ENCODE assay signal across 8 mouse cellular contexts in the genomic region with DNA sequence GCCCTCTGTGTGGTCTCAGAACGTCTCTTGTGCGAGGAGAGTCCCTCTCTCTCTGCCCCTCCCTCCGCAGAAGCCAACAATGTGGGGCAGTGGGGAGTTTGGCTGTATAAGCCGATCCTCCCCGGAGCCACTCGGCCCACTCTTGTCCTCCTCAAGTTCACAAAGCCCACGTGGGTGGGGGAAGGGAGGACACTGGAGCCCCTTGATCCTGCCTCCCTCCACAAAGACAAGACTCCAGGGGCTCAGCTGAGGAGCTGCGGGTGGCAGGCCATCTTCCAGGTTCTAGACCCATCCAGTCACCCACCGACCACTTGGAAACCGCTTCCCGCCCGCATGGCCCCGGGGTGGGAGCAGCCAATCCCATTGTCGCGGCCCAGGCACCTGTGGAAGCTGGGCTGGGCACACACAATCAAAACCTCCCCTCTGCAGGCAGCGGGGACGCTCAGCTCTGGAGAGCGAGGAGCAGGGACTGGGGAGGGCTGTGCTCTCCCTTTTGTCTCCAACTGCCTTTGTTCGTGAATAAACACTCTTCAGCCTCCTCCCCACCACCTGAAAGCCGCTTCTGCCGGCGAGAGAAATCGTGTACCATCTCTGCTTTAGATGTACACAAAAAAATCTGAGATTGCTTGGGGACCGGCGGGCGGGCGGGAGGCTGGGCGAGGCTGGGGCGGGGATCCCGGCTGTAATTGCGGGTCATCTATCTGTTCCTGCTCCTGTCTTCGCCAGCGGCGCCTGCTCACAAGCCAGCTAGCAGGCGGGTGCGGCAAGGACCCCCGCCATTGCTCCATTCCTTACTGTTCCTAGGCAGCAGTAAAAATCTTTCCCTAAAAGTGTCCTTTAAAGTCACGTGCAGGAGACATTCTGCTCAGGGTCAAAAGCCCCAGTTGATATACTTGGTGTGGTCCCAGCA.
DNase-seq lines count a peak whose midpoint lies in the region; ATAC-seq and TF ChIP-seq lines count a peak whose summit lies in the region.

No protein-coding gene starts in this region.

- no peak overlapping the region for H3K4me3 ChIP-seq in heart, embryonic 13.5 days
- no peak overlapping the region for H3K4me3 ChIP-seq in heart, embryonic 11.5 days (ENCODE audit: low read depth, low read length)
- peak overlapping the region; percentile 23 for H3K4me3 ChIP-seq in forebrain, postnatal 0 days (ENCODE audit: low read depth, low read length)
- H3K4me3 ChIP-seq in midbrain, embryonic 16.5 days (ENCODE audit: low read depth, low read length): peak overlapping the region; percentile 8; the same call in 1 of the 2 replicates

- H3K4me1 ChIP-seq in heart, embryonic 13.5 days: no peaks in the 10 kb centered on the region
- no peaks in the 10 kb centered on the region for H3K4me1 ChIP-seq in heart, embryonic 11.5 days (ENCODE audit: control insufficient read depth, insufficient read depth, low read length)
- peaks cover 10% of the 10 kb centered on the region for H3K4me1 ChIP-seq in forebrain, postnatal 0 days (ENCODE audit: insufficient read depth)
- H3K4me1 ChIP-seq in midbrain, embryonic 16.5 days (ENCODE audit: control insufficient read depth, insufficient read depth, low read length): peaks cover 23% of the 10 kb centered on the region

- no peak overlapping the region for H3K9ac ChIP-seq in heart, embryonic 13.5 days
- H3K9ac ChIP-seq in heart, embryonic 11.5 days (ENCODE audit: low read depth, low read length): no peak overlapping the region
- H3K9ac ChIP-seq in forebrain, postnatal 0 days: peak overlapping the region; percentile 62
- peak overlapping the region; percentile 56 for H3K9ac ChIP-seq in midbrain, embryonic 16.5 days (ENCODE audit: low read depth, low read length)

- no peak for ATAC-seq in heart, embryonic 13.5 days (ENCODE audit: extremely low read depth, insufficient number of reproducible peaks, low FRiP score, low TSS enrichment)
- ATAC-seq in heart, embryonic 11.5 days (replicated peaks; ENCODE audit: insufficient number of reproducible peaks, low FRiP score, low TSS enrichment): no peak
- peak; percentile 91 for ATAC-seq in forebrain, postnatal 0 days
- ATAC-seq in midbrain, embryonic 16.5 days: peak; percentile 85

- no peak for TF ChIP-seq CTCF in forebrain, postnatal 0 days (IDR thresholded peaks at IDR 0.05; ENCODE audit: low read depth)

- peaks cover 94% of the 10 kb centered on the region for H3K27me3 ChIP-seq in heart, embryonic 13.5 days (replicated peaks)
- H3K27me3 ChIP-seq in heart, embryonic 11.5 days (ENCODE audit: control insufficient read depth, insufficient read depth, low read length): peaks cover 72% of the 10 kb centered on the region
- H3K27me3 ChIP-seq in forebrain, postnatal 0 days (ENCODE audit: insufficient read depth, low read length): no peaks in the 10 kb centered on the region
- H3K27me3 ChIP-seq in midbrain, embryonic 16.5 days (ENCODE audit: control insufficient read depth, insufficient read depth, low read depth, low read length): no peaks in the 10 kb centered on the region

- peak; percentile 40 for DNase-seq in brain, adult 2 months (ENCODE audit: low read depth, low spot score)
- peak; percentile 75 for DNase-seq in forebrain, postnatal 0 days
- DNase-seq in urinary bladder, postnatal 25 days (ENCODE audit: low spot score): no peak
- DNase-seq in layer of hippocampus, adult 18-20 months (ENCODE audit: low spot score in 2 of 2): no peak
- DNase-seq in adrenal gland, postnatal 4 days (ENCODE audit: low spot score in 2 of 2): no peak

- H3K9me3 ChIP-seq in heart, embryonic 13.5 days: no peaks in the 10 kb centered on the region
- H3K9me3 ChIP-seq in heart, embryonic 11.5 days (replicated peaks; ENCODE audit: control insufficient read depth, low read length): no peaks in the 10 kb centered on the region
- H3K9me3 ChIP-seq in forebrain, postnatal 0 days (ENCODE audit: low read length): no peaks in the 10 kb centered on the region
- no peaks in the 10 kb centered on the region for H3K9me3 ChIP-seq in midbrain, embryonic 16.5 days (replicated peaks; ENCODE audit: control insufficient read depth, low read length, poor library complexity, severe bottlenecking)

- no peaks in the 10 kb centered on the region for H3K36me3 ChIP-seq in heart, embryonic 13.5 days
- H3K36me3 ChIP-seq in heart, embryonic 11.5 days (ENCODE audit: control insufficient read depth, insufficient read depth, low read length): no peaks in the 10 kb centered on the region
- no peaks in the 10 kb centered on the region for H3K36me3 ChIP-seq in forebrain, postnatal 0 days (ENCODE audit: insufficient read depth)
- H3K36me3 ChIP-seq in midbrain, embryonic 16.5 days (ENCODE audit: control insufficient read depth, insufficient read depth, low read length): no peaks in the 10 kb centered on the region

- WGBS in heart, embryonic 13.5 days: 2% methylated on average over 38 of the region's 38 CpGs
- WGBS in heart, embryonic 11.5 days (ENCODE audit: insufficient replicate concordance): 2% methylated on average over 38 of the region's 38 CpGs
- under 1% methylated on average over 38 of the region's 38 CpGs for WGBS in forebrain, postnatal 0 days
- WGBS in midbrain, embryonic 16.5 days: under 1% methylated on average over 38 of the region's 38 CpGs

- H3K27ac ChIP-seq in heart, embryonic 13.5 days (replicated peaks): no peak overlapping the region
- no peak overlapping the region for H3K27ac ChIP-seq in heart, embryonic 11.5 days (ENCODE audit: low read depth, low read length)
- H3K27ac ChIP-seq in forebrain, postnatal 0 days (ENCODE audit: low read depth, low read length): peak overlapping the region; percentile 78
- peak overlapping the region; percentile 88 for H3K27ac ChIP-seq in midbrain, embryonic 16.5 days (ENCODE audit: low read length)

- H3K4me2 ChIP-seq in heart, embryonic 13.5 days: peak overlapping the region; percentile 33; the same call in 1 of the 2 replicates
- H3K4me2 ChIP-seq in heart, embryonic 11.5 days: no peak overlapping the region
- H3K4me2 ChIP-seq in forebrain, postnatal 0 days (ENCODE audit: low read depth): peak overlapping the region; percentile 54
- peak overlapping the region; percentile 48 for H3K4me2 ChIP-seq in midbrain, embryonic 16.5 days (ENCODE audit: low read length)

Comparison
In these comparisons a context has a peak if more than half of its experiments do, and no peak if none do; other contexts are left out.
1. ATAC-seq: peak in forebrain, postnatal 0 days (single experiment) and midbrain, embryonic 16.5 days (single experiment); none in heart, embryonic 13.5 days (single experiment) and heart, embryonic 11.5 days (single experiment).
2. H3K27ac ChIP-seq: peak in forebrain, postnatal 0 days (single experiment) and midbrain, embryonic 16.5 days (single experiment); none in heart, embryonic 13.5 days (single experiment) and heart, embryonic 11.5 days (single experiment).
3. H3K4me3 ChIP-seq: peak in forebrain, postnatal 0 days (single experiment) and midbrain, embryonic 16.5 days (single experiment); none in heart, embryonic 13.5 days (single experiment) and heart, embryonic 11.5 days (single experiment).
4. H3K9ac ChIP-seq: peak in forebrain, postnatal 0 days (single experiment) and midbrain, embryonic 16.5 days (single experiment); none in heart, embryonic 13.5 days (single experiment) and heart, embryonic 11.5 days (single experiment).
5. DNase-seq: peak in brain, adult 2 months (single experiment) and forebrain, postnatal 0 days (single experiment); none in urinary bladder, postnatal 25 days (single experiment), layer of hippocampus, adult 18-20 months (0 of 2) and adrenal gland, postnatal 4 days (0 of 2).